Mouse (Mus musculus): Measurements from ENCODE around the gene Usp53.
"Not testable (repeated sequence)": the region's sequence is repeated elsewhere in the genome, so short reads cannot be mapped to it uniquely, and the experiment has no call there.

Gene Usp53

DNA sequence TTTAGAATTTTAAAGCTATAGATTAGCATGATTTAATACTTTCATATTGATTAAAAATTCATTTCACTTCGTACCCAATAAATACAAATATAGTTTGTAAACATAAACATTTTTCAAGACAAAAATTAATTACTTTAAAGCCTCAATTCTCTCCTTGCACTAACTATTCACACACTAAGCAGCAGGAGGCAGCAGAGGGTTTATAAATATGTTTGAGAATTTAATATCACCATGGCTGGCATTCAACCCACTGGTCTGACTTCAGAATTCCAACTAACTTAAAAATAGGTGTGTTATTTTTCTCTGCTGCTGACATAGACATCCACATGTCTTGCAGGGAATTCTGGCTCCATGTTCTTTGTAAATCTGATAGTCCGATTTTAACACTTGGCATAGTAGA, 45.1 kb downstream of the Usp53 start:
- peak; percentile 11 for DNase-seq

DNA sequence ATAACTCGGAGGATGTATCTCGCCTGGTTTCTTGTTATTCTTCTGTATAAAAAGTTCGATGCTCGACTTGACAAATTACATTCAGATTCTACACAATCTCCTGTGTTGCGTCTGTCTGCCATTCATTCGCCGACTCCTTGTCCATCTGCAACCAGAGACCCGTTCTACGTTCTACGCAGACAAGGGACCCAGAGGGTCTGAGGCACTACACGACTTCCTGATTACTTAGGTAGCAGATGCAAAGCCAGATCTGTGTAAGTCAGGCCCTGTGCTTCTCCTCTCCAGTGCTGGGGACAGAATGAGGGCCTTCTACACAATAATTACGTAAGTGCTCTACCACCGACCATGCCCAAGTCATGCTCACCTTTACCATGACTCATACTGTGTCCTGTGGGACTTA, 47.1 kb downstream of the Usp53 start:
- DNase-seq = not testable (repeated sequence)

DNA sequence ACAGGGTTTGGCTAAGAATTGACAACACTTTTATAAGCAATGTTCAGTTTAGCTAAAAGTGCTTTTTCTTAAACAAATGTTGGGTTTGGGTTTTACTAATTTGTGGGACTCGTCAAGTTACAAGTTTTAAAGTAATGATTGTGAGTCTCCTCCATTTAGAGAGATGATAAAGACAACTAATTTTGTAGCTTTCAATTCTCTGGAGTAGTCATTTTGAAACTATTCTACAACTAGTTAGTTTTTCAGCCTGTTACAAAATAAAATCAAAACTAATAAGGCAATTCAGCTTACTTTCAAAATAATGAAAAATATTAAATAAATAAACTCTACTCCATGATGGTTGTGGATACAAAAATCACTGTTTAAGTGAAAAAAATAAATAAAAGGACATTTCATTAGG, 51.8 kb downstream of the Usp53 start:
- DNase-seq = no peak

DNA sequence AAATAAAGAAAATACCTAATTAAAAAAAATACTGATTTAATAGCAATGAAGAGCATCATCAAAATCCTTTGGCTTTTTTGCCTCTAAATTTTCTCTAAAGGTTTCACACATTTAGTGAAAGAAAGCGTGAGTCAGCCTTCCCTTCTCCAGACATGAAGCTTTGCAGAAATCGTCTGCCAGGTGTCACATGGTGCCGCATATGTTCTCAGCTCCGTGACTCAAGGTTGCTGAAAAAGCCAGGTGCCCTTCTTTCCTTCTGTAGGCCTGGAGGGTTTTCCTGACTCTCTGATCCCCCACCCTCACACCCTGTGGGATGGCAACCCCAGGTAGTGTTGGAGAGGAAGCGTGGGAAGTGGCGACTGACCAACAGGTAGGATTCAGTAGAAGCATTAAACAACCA, 54.6 kb downstream of the Usp53 start:
- DNase-seq = no peak

DNA sequence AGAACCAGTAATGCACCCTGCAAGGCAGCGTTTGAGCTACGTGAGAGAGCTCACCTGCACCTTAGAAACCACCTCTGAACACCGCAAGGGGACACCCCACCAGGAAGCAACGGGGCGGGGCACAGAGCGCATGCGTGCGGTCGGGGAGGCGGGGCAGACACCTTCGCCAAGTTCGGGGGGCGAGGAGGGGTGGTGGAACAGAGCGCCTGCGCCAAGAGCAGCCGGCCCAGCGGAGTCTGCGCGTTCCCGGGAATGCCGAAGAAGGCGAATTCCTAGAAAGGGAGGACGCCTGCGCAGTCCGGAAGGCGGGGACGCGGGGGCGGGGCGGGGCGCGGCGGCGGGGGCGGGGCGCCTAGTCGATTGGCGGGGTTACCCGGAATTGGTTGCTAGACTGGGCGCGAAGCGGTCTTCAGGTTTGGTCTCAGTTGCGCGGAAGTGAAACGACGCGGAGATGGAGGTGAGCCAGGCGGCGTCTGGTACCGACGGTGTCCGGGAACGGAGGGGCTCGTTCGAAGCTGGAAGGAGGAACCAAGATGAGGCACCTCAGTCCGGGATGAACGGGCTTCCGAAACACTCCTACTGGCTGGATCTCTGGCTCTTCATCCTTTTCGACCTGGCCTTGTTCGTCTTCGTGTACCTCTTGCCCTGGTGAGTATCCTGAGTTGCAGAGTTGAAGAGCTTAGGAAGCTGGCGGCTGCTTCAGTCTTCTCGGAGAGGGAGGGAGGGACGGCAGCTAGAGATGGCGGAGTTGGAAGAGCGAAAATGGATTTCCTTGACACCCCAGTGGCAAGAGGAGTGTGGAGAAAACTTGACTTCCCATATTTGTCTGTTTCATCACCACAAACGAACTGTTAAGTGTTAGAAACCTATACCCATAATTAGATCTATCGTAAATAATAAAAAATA, 60.0 kb downstream of the Usp53 start, which contains the start of gene 1810037I17Rik:
TSS of gene 1810037I17Rik (plus strand) at position 195 of the 906 bp plus-strand sequence.
- DNase-seq = peak; percentile 98

DNA sequence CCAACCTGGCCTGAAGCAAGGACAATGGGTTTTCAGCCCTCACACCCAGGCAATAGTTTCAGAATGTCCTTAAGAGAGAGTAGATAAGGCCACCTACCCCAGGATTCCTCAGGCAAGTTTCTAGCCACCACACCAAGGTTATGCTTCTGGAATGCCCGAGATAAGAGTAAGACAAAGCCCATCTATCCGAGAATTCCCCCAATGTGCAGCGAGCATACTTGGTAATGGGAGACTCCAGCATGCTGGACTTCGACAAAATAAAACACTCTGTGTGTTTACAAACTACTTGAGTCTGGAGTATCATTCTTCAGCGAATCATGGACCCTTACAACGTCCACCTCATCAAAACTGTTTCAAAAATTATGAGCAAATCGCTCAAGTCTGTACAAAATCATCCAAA, 61.2 kb downstream of the Usp53 start:
- DNase-seq = peak; percentile 22

DNA sequence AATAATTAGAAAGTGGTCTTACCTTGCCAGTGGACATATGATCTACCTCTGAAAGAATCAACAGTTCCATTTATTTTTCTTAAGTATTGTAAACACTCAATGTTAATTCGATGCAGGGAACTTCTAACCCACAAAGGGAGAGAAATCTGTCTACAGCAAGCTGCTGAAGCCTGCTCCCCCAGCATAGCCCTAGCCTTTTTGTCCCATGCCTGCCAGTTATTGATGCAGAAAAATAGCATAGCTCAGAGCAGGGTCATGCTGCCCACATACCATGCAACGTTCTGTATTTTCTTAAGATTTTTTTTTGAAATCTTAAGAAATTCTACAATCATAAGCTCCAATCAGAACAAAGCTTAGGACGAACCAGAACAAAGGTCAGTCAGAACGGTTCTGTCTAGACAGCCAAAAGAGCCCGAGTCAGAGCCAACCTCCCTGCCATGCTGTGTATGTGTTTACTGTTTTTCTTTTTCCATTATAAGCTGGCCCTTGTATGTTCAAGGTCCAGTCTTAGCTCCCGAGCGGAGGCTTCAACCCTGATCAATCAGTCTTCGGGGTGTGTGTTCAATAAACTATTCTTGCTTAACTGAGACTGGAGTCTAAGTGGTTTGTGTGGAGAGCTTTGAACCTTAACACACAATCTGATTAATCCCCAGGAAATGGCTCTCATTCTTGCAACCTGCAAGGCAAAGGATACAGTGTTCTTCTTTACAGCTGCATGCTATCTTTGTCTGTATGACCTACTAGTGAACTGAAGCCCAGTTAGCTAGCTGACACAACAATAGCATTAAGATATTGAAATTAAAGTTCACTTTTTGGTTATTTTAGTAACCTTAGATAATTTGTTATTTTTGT, 62.4 kb downstream of the Usp53 start:
- no peak for DNase-seq

DNA sequence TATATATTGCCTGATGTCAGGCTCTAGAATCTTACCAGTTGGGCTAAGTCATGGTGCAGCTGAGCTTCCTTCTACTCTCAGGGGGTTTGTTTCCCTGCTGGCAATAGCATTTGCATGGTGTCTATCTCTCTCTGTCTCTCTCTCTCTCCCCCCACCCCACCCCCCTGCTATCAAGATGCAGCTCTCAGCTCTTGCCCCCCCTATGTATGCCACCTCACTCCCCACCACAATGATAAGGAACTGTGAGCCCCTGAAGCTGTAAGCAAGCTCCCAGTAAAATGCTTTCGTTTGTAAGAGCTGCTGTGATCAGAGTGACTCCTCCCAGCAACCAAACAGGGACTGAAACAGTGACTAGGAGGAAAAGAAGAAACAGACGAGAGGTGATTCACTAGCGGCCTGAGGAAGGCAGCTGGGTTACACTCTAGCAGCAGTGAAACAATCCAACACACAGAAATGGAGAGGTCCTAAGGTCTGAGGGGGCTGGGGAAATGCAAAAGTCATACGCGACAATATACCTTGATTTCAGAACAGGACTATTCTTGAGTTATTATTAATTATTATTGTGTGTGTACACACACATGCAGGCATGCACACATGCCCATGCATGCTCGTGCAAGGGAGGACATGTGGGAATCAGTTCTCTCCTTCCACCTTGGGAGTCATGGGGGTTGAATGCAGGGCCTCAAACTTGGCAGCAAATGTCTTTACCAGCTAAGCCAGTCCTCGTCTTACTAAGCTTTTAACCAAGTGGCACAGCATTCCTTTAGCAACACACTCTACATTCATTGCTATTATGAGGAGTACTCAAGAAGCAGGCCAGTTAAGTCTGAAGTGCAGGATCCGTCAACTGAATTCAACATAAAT, 63.5 kb downstream of the Usp53 start:
- DNase-seq = peak; percentile 15

DNA sequence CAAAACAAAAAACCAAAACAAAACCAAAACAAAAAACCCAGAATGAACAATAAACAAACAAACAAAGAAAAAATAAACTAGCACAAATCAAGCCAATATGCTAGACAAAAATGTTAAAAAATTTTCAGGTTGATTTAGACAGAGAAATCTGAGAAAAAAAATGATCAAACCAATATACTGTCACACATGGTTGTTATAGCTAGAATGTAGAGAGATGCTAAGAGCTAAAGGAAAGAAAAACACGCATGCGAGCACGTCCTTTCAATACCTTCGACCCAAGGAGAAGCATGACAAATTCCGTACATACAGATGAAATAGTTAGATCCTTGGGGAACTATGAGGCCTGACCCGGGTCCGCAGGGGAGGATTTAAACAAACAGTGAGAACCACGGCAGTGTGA, 65.0 kb downstream of the Usp53 start, which contains the start of gene Gm10959:
TSS of gene Gm10959 (minus strand) at position 101 of the 400 bp plus-strand sequence.
- no peak for DNase-seq

DNA sequence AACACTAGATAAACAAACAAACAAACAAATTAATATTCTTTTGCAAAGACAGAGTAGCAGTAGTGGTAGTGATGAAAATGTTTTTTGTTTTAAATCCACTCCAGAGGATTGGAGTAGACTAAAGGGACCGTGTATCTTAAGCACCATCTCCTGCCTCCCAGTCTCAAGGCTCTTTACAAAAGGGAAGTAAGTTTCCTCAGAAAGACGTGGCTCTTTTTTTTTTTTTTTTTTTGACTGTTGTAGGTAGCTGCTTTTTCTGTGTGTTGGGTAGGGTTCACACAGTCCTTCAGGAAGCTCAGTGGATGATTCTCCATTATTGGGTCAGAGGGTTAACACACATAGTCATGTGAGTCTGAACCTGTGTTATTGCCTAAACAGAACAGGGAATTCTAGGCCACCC, 65.6 kb downstream of the Usp53 start:
- no peak for DNase-seq

DNA sequence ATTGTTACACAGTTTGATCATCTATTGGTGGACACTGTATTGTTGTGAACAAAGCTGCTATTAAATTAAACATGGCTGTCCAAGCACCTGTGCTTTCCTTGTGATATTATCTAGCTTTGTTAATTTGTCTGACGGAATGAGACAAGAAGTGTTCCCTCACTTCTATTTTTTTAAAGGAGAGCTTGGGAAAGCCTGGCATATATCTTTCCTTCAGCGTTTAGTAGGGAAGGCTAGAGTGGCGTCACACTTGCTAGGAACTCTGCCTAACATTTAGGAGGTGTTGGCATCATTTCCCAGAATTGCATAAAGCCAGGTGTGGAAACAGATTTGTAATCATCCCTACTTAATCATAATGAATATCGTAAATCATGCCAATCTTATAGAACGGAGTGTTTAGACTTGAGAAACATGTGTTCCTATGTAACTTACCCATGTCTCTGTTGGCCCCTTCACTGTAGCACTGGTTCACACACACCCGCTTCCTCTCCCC, 68.1 kb downstream of the Usp53 start:
- DNase-seq = no peak

DNA sequence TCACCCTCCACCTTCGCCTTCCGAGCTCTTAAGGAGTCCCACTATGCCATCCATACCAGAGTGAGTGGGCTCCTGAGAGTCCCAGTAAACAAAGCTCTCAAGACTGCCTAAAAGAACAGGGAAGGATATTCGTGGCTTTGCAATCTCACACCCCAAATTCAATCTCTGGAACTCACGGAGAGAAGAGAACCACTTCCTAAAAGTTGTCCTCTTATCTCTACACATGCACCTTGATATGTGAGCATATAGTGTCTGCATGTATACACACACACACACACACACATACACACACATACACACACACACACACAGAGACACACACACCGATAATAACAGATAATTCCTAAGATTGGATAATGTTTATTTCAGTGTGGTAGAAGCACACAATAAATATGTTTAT, 68.8 kb downstream of the Usp53 start:
- no peak for DNase-seq

DNA sequence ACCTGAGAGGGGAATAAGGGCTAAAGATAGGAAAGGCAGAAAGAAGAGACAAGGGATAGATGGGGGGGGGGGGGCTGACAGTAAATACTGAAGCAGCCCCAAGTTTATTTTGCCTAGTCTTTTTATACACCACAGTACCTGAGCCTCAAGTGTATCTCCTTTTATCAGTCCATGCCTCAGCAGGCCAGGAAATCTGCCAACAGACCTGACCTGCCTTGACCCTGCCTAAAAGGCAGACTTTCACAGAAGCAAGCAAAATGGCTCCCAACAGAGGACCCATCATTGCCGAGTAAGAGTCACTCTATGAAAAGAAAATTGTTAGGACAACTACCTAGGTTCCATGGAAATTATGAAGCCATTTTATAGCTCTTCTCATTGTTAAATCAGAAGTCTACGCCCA, 76.5 kb downstream of the Usp53 start:
- no peak for DNase-seq

DNA sequence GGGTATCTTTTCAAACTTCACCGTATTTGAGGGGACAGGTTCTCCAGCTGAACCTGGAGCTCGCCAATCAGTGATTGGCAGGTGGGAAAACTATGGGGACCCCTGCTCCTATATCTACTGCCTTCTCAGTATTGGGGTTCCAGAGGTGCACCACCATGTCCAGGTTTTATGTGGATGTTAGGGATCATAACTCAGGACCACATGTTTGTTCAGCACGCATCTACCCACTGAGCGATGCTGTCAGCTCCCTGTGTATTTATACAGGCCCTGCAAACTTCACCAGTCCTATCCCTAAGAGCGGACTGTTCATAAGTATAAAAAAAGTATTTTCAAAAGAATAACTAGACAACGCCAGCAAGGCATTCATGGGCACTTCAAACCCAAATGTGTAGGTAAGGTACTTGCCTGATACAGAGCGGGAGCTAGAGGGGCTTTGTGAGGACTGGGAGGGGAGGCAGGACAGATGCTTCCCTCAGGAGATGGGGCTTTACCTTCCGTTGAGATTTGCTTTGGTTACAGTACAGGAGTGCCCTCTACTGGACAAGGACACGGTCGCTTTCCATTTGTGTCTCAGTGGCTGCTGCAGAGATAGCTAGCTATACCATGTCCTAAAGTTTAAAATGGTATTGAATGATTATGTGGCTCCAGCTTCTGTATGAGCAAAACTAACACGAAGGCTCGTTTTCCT, 80.4 kb downstream of the Usp53 start:
- peak; percentile 49 for DNase-seq

DNA sequence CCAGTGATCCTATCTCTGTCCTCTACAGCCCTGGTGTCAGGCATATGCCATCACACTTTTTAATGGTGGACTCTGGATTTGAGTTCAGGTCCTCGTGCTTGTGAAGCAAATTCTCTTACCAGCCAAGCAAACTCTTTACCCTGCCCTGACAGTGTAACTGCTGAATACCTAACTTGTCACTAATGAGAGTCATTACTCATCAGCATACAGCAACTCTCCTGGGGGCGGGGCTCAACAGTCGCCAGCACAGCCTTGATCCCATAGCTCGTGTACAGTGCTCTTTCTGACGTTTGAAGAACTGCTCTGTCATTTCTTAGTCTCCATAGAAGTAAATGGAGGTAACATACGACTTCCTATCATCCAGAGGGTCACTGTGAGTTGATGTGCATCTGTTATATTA, 86.1 kb downstream of the Usp53 start:
- no peak for DNase-seq

DNA sequence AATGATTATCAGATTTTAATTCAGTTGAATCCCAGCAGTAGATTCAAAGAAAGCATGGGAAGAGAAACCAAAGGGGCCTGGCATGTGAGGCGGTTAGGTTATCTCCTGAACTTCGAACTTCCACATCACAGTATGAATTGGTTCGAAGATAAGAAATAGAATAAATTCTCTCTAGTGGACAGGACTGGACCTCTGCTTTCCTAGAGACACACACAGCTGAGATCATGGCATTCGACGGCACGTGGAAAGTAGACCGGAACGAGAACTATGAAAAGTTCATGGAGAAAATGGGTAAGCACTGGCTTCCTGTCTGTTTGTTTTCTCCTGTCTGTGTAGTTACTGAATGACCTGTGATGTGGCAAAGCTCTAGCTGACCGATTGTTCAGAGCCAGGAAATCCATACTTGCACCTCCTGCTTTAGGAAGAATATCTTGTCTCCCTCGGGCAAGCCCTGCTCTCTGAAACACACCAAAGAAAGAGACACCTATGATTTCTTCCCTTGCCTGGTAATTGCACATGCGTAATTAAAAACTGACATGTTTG, 89.0 kb downstream of the Usp53 start:
- DNase-seq = no peak

DNA sequence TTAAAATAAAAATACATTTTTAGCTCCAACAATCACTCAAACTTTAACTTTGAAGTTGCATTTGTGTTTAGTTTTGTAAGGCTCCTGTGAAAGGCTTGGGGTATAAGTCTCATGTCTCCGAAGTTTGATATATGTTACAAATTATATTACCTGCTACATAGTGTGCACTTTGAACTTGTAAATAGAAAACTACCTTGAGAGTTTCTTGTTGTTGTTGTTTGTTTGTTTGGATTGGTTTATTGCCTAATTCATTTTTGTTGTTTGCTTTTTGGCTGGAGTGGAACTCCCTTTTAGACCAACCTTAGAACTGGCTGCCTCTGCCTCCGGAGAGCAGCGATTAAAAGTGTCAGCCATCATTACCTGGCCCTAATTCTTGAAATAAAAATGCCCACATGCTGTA, 89.5 kb downstream of the Usp53 start, which contains the start of gene Fabp2:
TSS of gene Fabp2 (plus strand) at position 301 of the 400 bp plus-strand sequence.
- DNase-seq = no peak

DNA sequence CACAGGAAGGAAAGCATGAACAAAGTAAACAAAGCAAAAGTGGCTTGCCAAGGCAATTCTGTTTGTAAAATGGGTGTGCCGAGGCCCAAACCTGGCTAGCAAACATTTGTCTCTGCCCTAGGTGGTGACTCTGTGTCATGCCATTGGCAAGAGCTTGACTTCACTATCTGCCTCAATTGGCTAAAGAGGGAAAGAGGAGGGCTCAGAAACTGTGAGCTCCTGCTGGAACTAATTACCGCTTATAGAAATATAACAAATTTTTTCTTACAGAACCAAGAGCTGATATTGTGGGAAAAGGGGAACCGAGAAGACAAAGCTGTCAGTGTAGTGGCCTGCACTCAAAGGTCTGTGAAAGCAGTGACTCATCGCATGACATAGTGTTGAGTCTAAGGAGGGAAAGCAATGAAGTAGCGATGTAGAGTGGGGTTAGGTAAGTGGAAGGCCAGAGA, 95.9 kb downstream of the Usp53 start:
- DNase-seq = no peak

DNA sequence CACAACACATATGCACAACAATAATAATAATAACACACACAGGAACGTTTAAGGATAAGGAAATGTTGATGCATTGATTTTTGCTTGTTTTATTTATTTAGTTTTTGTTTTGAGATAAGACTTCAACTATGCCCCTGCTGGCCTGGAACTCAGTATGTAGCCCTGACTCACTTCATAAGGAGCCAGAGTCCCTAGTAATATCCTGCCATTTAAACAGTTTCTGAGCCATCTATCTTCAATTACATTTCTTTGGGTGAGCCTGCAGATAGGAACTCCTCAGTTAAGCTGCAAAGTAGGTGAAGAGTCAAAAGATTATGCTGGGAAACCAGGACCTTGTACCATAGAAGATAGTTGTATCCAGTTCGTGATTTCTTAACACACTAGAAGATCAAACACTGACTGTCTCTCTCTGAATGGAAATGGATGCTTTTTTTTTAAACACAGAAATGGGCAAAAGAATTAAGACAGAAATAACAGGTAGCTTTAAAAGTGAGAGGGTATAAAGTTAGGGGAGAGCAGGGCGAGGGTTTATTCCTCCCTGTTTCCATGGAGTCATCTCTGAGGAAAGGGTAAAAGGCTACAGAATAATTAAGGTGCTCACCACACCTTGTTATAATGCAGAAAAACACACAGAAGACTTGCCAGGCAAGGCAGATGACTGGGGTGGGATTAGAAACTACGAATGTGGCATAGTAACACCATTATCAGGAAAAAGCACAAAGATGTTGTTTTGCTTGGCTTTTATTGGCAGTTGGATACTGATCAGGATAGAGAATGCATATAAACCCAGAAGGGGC, 96.6 kb downstream of the Usp53 start:
- DNase-seq = no peak
